Mouse (Mus musculus) CH12F3 (cell line): ENCODE results near the gene Myh14.

Experiments
- in situ Hi-C: fragments of 300-500 bp; cut with MboI; formaldehyde crosslinking; loops from 2 replicates; pipeline ENCODE4 v1.14.3; 2020; ENCODE audit warnings: low sequenced_read_pairs

Gene Myh14

DNA sequence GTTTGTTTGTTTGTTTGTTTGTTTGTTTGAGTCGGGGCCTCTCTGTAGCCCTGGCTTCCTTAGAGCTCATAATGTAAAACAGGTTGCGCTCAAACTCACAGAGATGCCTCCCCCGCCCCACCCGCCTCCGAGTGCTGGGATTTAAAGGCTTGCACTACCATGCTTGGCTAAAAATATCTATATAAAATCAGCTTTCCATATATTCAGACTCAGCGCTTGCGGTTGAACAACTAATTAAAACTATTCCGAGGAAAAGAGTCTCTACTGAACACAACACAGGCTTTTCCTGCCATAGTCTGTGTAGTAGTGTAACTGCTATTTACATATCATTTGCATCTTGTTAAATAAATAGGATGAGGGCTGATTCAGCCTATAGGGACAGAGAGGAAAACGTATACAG is 34.0 kb downstream of the Myh14 start:
- in situ Hi-C loops, result loop anchor here (25.0 kb wide), 1 partner anchor 124 kb away; the partner anchor contains the start of gene Mybpc2

DNA sequence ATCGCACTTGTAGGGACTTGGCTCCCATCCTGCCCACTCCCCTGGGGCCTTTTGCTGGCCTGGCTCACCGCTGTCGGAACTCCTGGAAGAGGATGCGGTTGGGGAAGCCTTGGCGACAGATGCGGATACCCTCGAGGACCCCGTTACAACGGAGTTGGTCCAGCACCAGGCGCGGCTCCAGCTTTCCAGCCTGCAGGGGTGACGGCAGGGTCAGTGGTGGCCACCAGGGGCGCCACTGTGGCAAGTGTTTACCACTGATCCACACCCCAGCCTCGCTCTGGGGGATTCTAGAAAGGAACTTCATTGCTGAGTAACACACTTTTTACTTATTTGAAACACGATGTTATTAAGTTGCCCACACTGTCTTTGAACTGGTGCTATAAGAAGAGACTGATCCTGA is 37.2 kb downstream of the Myh14 start:
- in situ Hi-C loops, result loop anchor here (25.0 kb wide), 1 partner anchor 121 kb away; the partner anchor contains the start of gene Mybpc2

DNA sequence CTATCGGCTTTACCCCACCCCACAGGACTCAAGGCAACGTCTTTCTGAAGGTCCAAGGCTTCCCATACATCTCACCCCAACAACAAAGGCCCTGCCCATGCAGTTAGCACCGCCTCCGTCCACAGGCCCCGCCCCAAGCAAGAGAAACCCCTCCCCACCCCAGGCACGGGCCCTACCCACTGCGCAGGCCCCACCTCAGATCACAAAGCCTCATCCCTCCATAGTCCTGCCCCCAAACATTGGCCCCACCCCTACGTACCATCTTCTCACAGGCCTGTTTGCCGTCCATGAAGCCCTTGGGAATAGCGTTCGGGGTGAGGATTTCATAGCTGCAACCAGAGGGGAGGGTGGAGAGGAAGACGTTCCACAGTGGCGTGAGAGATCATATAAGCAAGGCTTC is 38.0 kb downstream of the Myh14 start:
- in situ Hi-C loops, result loop anchor here (25.0 kb wide), 1 partner anchor 120 kb away; the partner anchor contains the start of gene Mybpc2

DNA sequence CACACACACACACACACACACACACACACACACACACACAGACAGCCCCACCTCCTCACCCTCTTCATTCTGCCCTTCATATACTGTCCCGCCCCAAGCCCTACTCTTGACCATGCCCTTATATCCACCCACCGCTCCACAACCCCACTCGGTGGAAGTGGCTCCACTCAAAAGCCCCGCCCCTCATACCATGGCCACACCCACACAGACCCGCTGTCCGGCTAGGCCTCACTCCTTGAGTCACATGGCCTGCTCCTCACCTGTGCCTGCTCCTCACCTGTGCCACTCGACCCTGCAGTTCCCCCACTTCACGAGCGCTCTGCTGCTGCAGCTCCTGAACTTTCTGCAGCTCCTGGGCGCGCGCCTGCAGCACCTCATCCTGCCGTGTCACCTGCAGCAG is 40.2 kb downstream of the Myh14 start:
- in situ Hi-C loops, result loop anchor here (25.0 kb wide), 1 partner anchor 118 kb away; the partner anchor contains the start of gene Mybpc2

DNA sequence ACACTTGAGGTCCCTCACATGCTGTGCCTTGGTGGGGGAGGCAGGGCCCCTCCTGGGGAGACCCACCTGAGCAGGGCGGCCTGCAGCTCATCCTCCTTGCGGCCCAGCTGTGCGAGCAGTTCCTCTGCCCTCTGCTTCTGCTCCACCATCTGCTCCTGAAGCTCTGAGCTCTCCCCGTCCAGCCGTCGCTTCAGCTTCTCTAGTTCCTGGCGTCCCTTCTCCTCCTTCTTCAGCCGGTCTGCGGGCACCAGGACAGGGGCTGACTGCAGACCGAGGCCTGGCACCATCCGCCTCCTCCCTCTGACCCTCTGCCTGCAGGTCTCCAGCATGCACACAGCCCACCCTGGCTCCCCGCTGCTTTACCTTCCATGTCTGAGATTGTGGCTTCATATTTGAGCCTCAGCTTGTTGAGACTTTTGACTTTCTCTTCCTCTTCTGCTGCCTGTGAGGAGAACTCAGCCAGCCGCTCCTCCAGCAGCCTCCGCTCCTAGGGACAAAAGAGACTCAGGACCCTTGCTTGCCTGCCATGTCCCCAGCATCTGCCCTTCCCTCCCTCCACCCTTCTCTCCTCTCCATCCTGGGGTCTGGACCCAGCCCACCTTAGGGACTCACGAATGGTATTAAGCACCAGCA is 42.1 kb downstream of the Myh14 start:
- in situ Hi-C loops, result loop anchor here (25.0 kb wide), 1 partner anchor 116 kb away; the partner anchor contains the start of gene Mybpc2

DNA sequence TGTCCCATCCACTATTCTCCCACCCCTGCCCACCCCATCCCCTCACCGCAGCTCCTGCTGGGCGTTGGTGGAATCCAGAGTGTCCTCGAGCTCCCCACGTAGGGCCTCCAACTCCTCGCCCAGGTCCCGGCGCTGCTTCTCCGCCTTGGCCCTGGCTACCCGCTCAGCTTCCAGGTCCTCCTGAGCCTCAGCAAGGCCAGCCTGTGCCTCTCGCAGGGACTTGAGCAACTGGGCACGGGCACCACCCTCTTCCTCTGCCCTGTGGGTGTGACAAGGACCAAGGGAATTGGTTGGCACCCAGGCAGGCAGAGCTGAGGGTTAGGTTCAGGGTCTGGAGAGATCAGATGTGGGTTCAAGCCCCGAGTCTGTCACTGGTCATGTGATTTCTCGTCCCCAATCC is 43.7 kb downstream of the Myh14 start:
- in situ Hi-C loops, result loop anchor here (25.0 kb wide), 1 partner anchor 115 kb away; the partner anchor contains the start of gene Mybpc2

DNA sequence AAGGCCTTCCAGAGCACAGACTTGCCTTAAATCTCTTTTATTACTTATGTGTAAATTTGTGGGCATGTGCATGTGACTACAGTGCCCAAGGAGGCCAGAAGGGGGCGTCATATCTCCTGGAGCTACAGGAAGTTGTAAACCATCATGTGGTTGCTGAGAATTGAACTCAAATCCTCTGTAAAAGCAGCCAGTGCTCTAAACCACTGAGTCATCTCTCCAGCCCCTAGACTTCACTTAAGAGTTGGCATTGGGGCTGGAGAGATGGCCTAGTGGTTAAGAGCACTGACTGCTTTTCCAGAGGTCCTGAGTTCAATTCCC is 44.6 kb downstream of the Myh14 start:
- in situ Hi-C loops, result loop anchor here (25.0 kb wide), 1 partner anchor 114 kb away; the partner anchor contains the start of gene Mybpc2

DNA sequence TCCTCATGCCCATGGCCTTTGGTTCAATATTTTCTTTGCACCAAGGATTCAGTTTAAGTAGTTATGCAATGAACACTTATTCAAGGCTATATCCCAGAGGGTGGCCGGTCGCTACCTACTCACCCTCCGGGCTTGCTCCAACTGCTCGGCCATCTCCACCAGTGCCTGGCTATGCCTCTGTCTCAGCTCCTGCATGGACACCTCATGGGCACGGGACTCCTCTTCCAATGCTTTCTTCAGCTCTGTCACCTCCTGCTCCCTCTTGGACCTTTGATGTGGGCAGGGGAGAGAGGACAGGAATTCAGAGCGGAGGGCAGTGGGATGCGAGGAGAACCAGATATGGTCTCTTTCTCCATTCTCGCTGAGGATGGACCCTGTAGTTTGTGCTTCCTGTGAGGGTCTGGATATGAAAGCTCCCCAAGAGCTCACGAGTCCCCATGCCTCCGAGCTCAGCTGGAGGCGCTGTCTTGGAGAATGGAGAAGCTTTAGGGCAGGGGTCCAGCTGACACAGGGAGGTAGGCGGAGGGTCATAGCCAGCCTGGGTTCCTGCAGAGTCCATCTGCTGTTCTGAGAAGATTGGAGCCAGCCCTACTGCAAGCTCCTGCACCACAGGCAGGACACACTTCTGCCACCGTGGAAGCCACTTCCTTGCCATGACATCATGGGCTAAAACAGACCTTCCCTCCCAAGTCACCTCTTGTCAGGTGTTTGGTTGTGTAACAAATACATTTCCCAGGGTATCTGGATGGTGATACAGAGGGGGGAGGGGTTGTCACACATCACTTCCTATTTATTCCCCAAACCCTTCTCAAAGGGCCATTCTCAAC is 45.2 kb downstream of the Myh14 start:
- in situ Hi-C loops, result loop anchor here (25.0 kb wide), 1 partner anchor 113 kb away; the partner anchor contains the start of gene Mybpc2

DNA sequence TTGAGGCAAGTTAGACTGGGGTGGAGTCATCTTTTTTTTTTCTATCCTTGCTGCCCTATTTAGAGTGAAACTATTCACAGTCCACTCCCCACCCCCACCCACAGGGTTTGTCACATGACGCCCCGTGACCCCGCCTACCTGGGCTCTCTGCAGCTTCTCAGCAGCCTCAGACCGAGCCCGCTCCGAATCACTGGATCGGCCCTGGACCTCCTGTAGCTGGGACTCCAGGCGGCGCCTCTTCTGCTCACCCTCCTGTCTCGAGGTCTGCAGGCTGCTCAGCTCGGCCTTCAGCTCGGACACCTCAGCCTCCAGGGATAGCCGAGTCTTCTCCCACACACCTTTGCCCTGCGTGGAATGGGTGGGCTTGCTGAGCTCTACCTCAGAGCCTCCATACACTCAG is 45.8 kb downstream of the Myh14 start:
- in situ Hi-C loops, result loop anchor here (25.0 kb wide), 1 partner anchor 113 kb away; the partner anchor contains the start of gene Mybpc2

DNA sequence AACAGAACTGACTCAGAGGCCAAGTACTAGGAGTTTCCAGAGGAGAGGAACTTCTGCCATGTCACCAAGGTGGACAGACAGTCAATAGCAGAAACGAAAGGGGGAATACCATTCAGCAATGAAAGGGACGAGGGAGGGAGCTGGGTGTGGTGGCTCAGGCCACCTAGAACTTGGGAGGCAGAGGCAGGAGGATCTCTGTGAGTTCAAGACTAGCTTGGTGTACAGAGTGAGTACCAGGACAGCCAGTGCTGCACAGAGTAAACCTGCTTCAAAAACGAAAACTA is 46.2 kb downstream of the Myh14 start:
- in situ Hi-C loops, result no loop called here

DNA sequence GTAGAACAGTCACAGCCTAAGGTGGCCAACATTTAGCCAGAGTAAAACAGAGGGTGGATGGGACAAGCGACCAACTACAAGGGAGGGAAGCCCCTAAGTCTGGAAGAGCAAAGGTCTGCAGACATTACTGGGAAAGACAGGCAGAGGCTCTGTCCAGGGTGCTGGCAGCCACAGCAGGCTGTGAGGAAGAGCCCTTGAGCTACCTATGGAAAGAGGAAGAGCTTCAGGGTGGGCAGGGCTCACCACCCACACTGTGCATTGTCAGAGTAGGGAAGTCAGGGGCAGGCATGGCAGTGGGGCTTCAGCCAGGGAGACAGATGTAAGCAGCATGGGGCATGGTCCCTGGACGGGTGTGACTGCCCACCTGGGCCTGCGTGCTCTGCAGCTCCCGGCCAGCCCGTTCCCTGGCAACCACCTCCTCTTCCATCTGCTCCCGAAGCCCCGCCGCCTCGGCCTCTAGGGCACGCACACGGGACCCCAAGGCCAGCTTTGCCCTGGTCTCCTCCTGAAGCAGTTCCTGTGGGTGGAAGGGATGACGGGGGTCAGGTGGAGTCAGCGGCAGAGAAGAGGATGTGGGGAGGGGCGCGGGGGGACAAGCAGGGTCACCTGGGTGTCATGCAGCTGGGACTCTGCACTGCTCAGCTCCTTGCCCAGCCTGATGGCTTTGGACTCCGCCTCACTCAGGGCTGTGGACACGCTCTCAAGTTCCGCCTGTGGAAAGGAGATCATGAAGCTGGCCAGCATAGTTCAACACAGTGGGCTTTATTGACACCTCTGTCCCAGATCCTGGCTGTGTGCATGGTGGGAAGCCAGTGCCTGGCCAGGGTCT is 46.7 kb downstream of the Myh14 start:
- in situ Hi-C loops, result no loop called here

DNA sequence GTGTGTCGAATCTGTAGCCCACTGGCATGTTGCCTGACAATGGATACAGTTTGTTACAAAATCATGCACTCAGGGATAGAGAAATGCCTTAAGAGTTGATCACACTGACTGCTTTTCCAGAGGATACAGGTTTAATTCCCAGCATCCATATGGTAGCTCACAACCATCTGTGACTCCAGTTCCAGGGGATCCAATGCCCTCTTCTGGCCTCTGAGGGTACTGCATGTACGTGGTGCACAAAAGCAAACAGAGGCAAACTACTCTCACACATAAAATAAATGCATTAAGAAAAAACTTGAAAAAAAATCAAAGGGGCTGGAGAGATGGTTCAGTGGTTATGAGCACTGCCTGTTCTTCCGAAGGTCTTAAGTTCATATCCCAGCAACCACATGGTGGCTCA is 53.6 kb downstream of the Myh14 start:
- in situ Hi-C loops, result no loop called here

DNA sequence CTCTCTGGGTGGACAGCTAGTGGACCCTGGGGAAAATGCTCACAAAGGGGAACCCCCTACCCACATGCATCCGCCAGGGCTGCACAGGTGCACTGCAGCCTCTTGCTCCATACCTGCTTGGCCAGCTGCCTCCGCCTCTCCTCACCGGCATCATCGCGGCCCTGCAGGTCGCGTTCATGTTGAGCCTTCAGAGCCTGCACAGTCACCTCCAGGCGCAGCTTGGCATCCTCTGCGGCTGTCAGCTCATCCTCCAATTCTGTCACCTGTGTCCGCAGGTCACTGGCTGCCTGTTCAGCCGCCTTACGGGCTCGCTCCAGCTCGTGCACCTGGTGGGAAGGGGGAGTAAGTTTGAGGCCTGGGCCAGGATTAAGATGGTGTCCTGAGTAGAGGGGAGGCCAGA is 54.7 kb downstream of the Myh14 start:
- in situ Hi-C loops, result no loop called here

DNA sequence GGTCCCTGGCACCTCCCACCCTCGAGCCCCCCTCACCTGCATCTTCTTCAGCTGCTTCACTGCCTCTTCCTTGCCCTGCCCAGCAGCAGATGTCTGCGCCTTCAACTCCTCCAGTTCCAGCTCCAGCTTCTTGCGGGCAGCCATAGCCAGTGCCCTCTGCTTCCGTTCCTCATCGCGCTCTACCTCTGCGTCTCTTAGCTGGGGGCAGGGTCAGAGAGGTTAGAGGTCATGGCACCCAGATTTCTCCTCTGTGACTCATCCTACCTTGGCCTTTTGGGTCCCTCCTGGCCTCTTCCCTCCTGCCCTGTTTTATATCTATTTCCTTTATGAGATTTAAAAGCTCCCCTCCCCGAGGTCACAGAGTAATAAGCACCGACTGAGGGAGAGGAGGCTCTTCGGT is 55.3 kb downstream of the Myh14 start:
- in situ Hi-C loops, result no loop called here

DNA sequence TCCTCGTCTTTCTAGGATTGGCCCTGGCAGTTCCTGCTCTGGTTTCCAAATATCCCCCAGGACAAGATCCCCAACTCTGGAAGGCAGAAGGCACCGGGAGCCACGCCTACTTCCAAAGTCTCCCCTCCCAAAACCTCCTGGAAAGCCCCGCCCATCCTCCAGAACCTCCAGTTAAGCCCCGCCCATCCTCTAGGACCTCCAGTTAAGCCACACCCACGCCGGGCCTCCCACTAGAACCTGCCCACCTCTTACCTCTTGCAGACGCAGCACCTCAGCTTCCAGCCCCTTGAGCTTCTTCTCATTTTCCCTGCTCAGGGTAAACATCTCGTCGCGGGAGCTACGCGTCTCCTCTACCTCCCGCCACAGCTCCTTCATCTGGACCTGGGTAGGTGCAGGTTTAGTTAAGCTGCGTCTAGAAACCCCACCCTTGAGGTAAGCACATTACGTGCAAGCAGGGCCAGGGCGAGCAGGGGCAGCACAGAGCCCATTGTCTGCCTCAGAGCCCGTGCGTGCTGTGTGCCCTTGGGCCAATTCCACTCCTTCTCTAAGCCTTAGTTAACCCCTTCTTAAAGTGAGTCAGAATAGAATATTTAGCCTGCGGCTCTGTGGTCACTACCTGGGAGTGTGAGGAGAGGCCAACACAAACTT is 56.5 kb downstream of the Myh14 start:
- in situ Hi-C loops, result no loop called here

DNA sequence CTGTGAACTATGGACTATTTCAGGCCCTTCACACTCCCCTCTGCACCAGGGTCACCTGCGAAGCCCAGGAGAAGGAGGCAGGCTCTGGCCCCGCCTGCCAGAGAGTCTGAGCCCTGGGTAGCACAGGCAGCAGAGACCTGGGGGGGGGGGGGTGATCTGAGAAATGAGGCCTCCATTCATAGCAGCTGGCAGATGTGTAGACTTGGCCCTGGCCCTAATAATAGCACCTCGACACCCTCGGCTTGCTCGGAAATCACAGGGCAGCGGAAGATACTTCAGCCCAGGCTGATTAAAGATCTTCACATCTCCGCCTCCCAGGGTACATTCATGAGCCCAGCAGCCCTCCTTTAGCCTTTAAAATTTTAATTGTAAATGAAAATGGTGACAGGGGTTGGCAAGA is 58.5 kb downstream of the Myh14 start:
- in situ Hi-C loops, result no loop called here

DNA sequence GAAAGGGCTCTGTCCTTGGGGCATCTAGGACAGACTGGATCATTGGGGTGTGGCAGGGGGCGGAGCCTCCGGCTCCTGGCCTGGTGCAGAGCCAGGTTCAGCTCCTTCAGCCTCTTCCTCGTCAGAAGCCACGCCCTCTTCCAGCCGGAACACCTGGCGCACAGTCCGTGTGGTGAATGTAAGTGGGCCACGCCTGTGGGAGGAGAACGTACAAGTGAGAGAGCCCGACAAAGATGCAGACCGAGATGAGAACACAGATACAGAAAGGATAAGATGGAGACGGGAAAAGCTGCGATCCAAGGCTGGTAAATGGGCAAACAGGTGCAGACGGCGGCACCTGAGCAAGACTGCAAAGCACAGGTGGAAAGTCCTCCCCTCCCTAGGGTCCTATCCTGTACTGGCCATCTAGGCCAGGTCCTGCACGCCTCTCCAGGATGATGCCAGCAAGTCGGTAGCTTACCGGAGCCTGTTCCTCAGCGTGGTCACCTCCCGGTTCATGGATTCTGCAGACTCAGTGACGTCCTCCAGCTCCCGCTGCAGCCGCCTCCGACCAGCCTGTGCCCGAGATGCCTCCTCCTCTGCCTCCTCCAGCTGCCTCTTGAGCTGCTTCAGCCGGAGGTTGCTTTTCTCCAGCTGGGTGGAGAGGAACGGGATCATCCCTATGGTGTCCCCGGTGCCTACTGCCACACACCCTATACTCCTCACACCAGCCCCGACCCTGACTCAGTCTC is 64.3 kb downstream of the Myh14 start:
- in situ Hi-C loops, result no loop called here

DNA sequence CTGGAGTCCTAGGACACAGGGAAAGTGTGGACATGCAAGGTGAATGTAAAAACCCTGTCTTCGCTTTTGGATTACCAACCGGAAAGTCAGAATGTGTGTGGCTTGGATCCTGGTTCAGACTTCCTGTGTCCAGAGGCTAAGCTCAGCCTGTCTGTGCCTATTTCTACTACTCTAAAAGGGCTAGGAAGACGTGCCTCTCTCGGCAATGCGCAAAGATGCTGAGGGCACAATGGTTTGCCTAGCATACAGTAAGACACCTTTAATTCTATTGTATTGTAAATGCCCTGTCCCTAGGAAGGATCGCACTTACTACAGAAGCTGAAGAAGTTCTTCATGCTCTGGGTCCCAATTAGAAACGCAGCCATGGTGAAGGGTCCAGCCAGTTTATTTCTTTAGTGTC is 65.2 kb downstream of the Myh14 start:
- in situ Hi-C loops, result no loop called here

DNA sequence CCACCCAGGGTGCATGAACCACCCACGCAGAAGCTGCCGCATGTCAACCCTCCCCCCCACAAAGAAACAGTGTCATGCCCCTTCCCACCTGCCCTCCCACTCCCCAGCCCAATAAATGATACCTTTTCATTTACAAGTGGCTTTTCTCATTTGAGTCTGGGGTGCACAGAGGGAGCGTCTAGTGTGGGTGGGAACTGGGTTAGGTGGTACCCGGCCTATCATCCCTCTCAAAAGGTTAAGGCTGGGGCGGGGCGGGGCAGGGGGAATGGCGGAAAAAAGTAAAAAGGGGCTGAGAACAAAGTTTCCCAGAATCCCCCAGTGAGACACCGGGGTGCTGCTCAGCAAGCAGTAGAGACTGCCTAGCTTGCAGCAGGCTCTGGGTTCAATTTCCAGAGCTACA is 66.0 kb downstream of the Myh14 start:
- in situ Hi-C loops, result no loop called here

DNA sequence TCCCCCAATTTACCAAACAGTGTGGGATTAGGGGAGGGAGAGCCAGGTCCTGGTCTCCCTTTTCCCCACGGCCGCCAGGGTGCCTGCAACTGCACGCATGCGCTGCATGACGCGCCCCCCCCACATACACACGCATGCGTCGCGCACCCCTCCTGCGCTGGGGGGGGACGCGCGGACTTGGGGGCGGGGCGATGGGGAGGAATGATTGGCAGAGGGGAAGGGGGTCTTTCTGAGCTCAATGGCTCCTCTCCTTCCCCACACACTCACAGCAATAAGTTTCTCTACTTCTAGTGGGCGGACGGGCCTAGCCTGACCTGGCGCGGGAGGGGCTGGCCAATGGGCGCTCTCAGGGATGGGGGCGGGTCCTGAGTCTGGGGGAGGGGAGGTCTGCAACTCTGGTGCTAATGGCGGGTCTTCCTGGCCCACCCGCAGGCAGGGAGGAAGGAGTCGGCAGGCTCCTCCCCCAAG is 66.5 kb downstream of the Myh14 start:
- in situ Hi-C loops, result no loop called here
